Mouse (Mus musculus) testis, adult 2 months (tissue): ENCODE data around the gene Syde2. TPM values are rescaled to one million over a fixed set of nuclear protein-coding genes. Genes with fewer than 3 reads are reported as not detected.

Experiments
- H3K27ac ChIP-seq: fragments of 200-500 bp; 2 replicates; pipeline ENCODE4 v1.5.1; 2012; ENCODE audit warnings: low read depth, low read length; ENCODE audit not compliant: control insufficient read depth, insufficient read depth
- H3K27me3 ChIP-seq: fragments of 200-500 bp; 2 replicates; pipeline ENCODE4 v1.6.1; 2012; ENCODE audit warnings: mild to moderate bottlenecking, low read length, moderate library complexity; ENCODE audit not compliant: control insufficient read depth, insufficient read depth
- H3K36me3 ChIP-seq: fragments of 200-500 bp; 2 replicates; pipeline ENCODE4 v1.6.1; 2012; ENCODE audit warnings: mild to moderate bottlenecking, low read length; ENCODE audit not compliant: control insufficient read depth, insufficient read depth
- H3K4me1 ChIP-seq: fragments of 200-500 bp; 2 replicates; pipeline ENCODE4 v1.6.1; 2012; ENCODE audit warnings: low read length; ENCODE audit not compliant: control insufficient read depth, insufficient read depth
- H3K4me3 ChIP-seq: fragments of 200-500 bp; 2 replicates; pipeline ENCODE4 v1.5.1; 2012; ENCODE audit warnings: low read depth, mild to moderate bottlenecking, low read length, moderate library complexity, mixed read lengths; ENCODE audit not compliant: control insufficient read depth
- CTCF ChIP-seq: fragments of 200-500 bp; IDR thresholded peaks from 2 replicates; pipeline ENCODE4 v1.5.1; 2012; ENCODE audit warnings: low read depth, mild to moderate bottlenecking, inconsistent platforms, low read length, moderate library complexity; ENCODE audit not compliant: control insufficient read depth, insufficient read depth, insufficient replicate concordance
- POLR2A ChIP-seq: fragments of 200-500 bp; IDR thresholded peaks from 2 replicates; pipeline ENCODE4 v1.6.1; 2012; ENCODE audit warnings: low read depth, mild to moderate bottlenecking, inconsistent platforms, low read length, moderate library complexity; ENCODE audit not compliant: control insufficient read depth
- polyA plus RNA-seq: library from polyadenylated mRNA; depleted of rRNA; stranded (reverse); fragments of >200 nt; gene quantifications from 2 replicates; pipeline ENCODE4 v1.2.3, GENCODE M21; 2012; rRNA removed

Syde2 gene
- polyA plus RNA-seq, 1 experiment = 0.77 TPM

DNA sequence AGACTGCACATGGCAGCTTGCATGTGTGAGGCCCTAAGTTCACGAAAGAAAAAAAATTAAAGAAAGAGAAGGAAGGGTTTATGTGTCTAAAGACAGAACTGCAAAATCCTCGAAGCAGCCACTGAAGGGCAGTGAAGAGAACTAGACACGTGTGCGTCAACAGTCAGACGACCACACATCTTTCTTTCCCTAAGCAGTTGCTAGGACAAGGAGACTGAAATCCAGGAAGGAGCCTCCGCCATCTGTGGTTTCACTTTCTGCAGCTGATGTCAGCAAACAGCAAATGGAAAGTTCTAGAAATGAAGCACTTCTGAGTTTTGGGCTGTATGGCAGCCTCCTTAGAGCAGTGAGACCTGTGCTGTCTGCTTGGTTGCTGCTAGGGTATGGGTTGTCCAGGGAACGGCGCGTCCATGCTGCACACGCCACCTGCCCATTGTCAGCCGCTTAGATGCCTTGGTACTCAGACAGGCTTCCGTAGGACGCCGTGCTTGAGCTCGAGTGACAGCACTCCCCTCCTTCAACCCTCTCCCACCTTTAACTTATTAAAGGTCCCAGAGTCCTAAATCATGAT is 71.8 kb downstream of the Syde2 start:
- H3K4me1 ChIP-seq = no peaks in the 10 kb centered on the region; the same call in 1 of the 2 replicates
- no peak overlapping the region for H3K4me3 ChIP-seq
- H3K36me3 ChIP-seq = peaks cover 2% of the 10 kb centered on the region; the same call in 1 of the 2 replicates
- TF ChIP-seq POLR2A (no peak), CTCF (no peak)
- no peak overlapping the region for H3K27ac ChIP-seq
- no peaks in the 10 kb centered on the region for H3K27me3 ChIP-seq

DNA sequence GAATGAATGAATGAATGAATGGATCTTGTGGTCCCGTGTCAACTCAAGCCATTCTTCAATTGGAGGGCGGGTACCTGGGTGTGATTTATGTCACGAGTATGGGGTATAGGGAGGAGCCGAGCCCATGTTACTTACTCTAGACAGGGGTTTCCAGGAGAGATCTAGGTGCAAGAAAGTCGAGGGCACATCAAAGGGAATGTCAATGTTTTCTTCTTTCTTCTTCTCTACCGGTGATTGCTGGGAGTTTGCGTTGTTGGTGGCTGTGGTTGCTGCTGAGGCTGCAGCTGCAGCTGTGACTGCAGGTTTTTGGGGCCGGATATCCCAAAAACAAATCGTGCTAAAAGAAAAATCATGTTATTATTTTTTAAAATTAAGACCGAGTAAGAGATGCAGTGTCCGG is 75.5 kb downstream of the Syde2 start:
- no peak overlapping the region for H3K27ac ChIP-seq
- H3K4me3 ChIP-seq = no peak overlapping the region
- H3K27me3 ChIP-seq = no peaks in the 10 kb centered on the region
- TF ChIP-seq POLR2A = no peak
- no peak for TF ChIP-seq CTCF
- H3K36me3 ChIP-seq = peaks cover 2% of the 10 kb centered on the region; the same call in 1 of the 2 replicates
- no peaks in the 10 kb centered on the region for H3K4me1 ChIP-seq

GRCm38 (mm10) chr3:146069276-146069675 is 81.6 kb downstream of the Syde2 start:
- Histone ChIP-seq H3K27ac (no peak overlapping the region), H3K4me1 (no peaks in the 10 kb centered on the region), H3K27me3 (no peaks in the 10 kb centered on the region), H3K4me3 (no peak overlapping the region), H3K36me3 (peaks cover 2% of the 10 kb centered on the region; the same call in 1 of the 2 replicates)
- no peak for TF ChIP-seq POLR2A
- TF ChIP-seq CTCF = no peak

Other genes with a start within 250 kb of the Syde2 start
- 8.0 and 11.0 TPM in 2 replicates for gene Ddah1, start 229.2 kb upstream of the Syde2 start, polyA plus RNA-seq
- gene Bcl10, start 65.1 kb upstream of the Syde2 start, polyA plus RNA-seq = 4.6 and 4.7 TPM in 2 replicates
- 12.1 and 13.0 TPM in 2 replicates for gene 2410004B18Rik, start 49.9 kb upstream of the Syde2 start, polyA plus RNA-seq
- 61.5 and 63.7 TPM in 2 replicates for gene Wdr63, start 120.3 kb downstream of the Syde2 start, polyA plus RNA-seq
- 0.11 TPM in 1 of 2 replicates, not detected in the other for gene Mcoln3, start 129.6 kb downstream of the Syde2 start, polyA plus RNA-seq
- 0.32 and 0.34 TPM in 2 replicates for gene Mcoln2, start 162.0 kb downstream of the Syde2 start, polyA plus RNA-seq
- 18.9 and 27.0 TPM in 2 replicates for gene Lpar3, start 233.1 kb downstream of the Syde2 start, polyA plus RNA-seq